Mouse (Mus musculus) CH12.LX (cell line): Measurements from ENCODE around the gene Birc3. TPM values are rescaled to one million over a fixed set of nuclear protein-coding genes. Genes with fewer than 3 reads are reported as not detected.
A peak's percentile ranks its signal among the peaks of the same experiment; 100 is the strongest.

Experiments used
- DNase-seq: peaks from one replicate; pipeline ENCODE4 v3.0.0-alpha.2; 2013; ENCODE audit errors: extremely low read depth
- H3K27ac ChIP-seq: 2 replicates; pipeline ENCODE4 v1.5.1; 2012; ENCODE audit warnings: low read depth, mild to moderate bottlenecking, control low read depth, moderate library complexity; ENCODE audit not compliant: insufficient read depth
- H3K27me3 ChIP-seq: replicated peaks from 2 replicates; pipeline ENCODE3; 2012; ENCODE audit warnings: inconsistent platforms
- H3K36me3 ChIP-seq, 2 experiments: replicated peaks in 1 of 2; 2 replicates each; pipeline versions ENCODE3 to v1.6.1; 2012; ENCODE audit warnings: inconsistent platforms in 1 of 2, low read length in 1 of 2, mild to moderate bottlenecking in 1 of 2, mixed read lengths in 1 of 2, moderate library complexity in 1 of 2; ENCODE audit not compliant: control insufficient read depth in 1 of 2, insufficient read depth in 1 of 2
- H3K4me1 ChIP-seq, 2 experiments: 2 replicates each; pipeline ENCODE4 v1.6.1; 2012; ENCODE audit warnings: inconsistent platforms in 1 of 2, moderate library complexity in 1 of 2; ENCODE audit not compliant: insufficient read depth in 2 of 2, control insufficient read depth in 1 of 2
- H3K4me2 ChIP-seq: 2 replicates; pipeline ENCODE4 v1.6.1; 2012; ENCODE audit warnings: low read depth, mild to moderate bottlenecking, control low read depth; ENCODE audit not compliant: poor library complexity, insufficient read depth, severe bottlenecking
- H3K4me3 ChIP-seq, 3 experiments: fragments of 150-350 bp in 1 of 3; sonication (generic) in 1 of 3; replicated peaks in 1 of 3; 2 replicates each; pipeline versions ENCODE3 to v1.5.1; 2011 to 2012; ENCODE audit warnings: low read depth in 2 of 3, low read length in 2 of 3, mild to moderate bottlenecking in 2 of 3, moderate library complexity in 2 of 3, control low read depth in 1 of 3, improper control_type of control experiment in 1 of 3, inconsistent platforms in 1 of 3, mixed read lengths in 1 of 3; ENCODE audit not compliant: poor library complexity in 1 of 3
- H3K79me2 ChIP-seq: replicated peaks from 2 replicates; pipeline ENCODE4 v1.6.1; 2012; ENCODE audit warnings: mild to moderate bottlenecking, moderate library complexity; ENCODE audit not compliant: control insufficient read depth, poor library complexity, insufficient read depth, severe bottlenecking; ENCODE audit errors: extremely low read depth
- H3K9ac ChIP-seq: 2 replicates; pipeline ENCODE4 v1.6.1; 2012; ENCODE audit warnings: low read depth, mild to moderate bottlenecking, control low read depth, moderate library complexity; ENCODE audit not compliant: insufficient read depth
- H3K9me3 ChIP-seq: replicated peaks from 2 replicates; pipeline ENCODE3; 2012; ENCODE audit warnings: low read length, inconsistent platforms, mixed read lengths
- BHLHE40 ChIP-seq: IDR thresholded peaks from 2 replicates; pipeline ENCODE4 v1.6.1; 2011; ENCODE audit warnings: mild to moderate bottlenecking, low read depth, low read length, improper control_type of control experiment
- CHD1 ChIP-seq: IDR thresholded peaks from 2 replicates; pipeline ENCODE4 v1.6.1; 2012; ENCODE audit warnings: low read depth, low read length, improper control_type of control experiment, inconsistent platforms
- ETS1 ChIP-seq: conservative IDR thresholded peaks from 2 replicates; pipeline ENCODE4 v1.6.1; 2012; ENCODE audit warnings: low read depth, mild to moderate bottlenecking, inconsistent platforms, low read length, improper control_type of control experiment, moderate library complexity
- JUN ChIP-seq: IDR thresholded peaks from 2 replicates; pipeline ENCODE4 v1.6.1; 2011; ENCODE audit warnings: low read depth, mild to moderate bottlenecking, low read length, improper control_type of control experiment, moderate library complexity; ENCODE audit not compliant: insufficient read depth
- JUND ChIP-seq: conservative IDR thresholded peaks from 2 replicates; pipeline ENCODE4 v1.6.1; 2011; ENCODE audit warnings: low read depth, low read length, improper control_type of control experiment
- KAT2A ChIP-seq: IDR thresholded peaks from 2 replicates; pipeline ENCODE4 v1.6.1; 2012; ENCODE audit warnings: low read length, improper control_type of control experiment, inconsistent platforms; ENCODE audit not compliant: insufficient replicate concordance
- MAX ChIP-seq: IDR thresholded peaks from 2 replicates; pipeline ENCODE4 v1.6.1; 2011; ENCODE audit warnings: low read length, improper control_type of control experiment
- MEF2A ChIP-seq: IDR thresholded peaks from 2 replicates; pipeline ENCODE4 v1.6.1; 2014; ENCODE audit warnings: low read depth, mild to moderate bottlenecking, inconsistent platforms, low read length, improper control_type of control experiment, borderline replicate concordance
- MXI1 ChIP-seq: IDR thresholded peaks from 2 replicates; pipeline ENCODE4 v1.6.1; 2011; ENCODE audit warnings: mild to moderate bottlenecking, low read depth, low read length, improper control_type of control experiment
- MYC ChIP-seq: IDR thresholded peaks from 2 replicates; pipeline ENCODE4 v1.6.1; 2011; ENCODE audit warnings: low read depth, mild to moderate bottlenecking, improper control_type of control experiment, low read length
- NELFE ChIP-seq: IDR thresholded peaks from 2 replicates; pipeline ENCODE4 v1.6.1; 2011; ENCODE audit warnings: low read depth, low read length, improper control_type of control experiment
- POLR2A ChIP-seq: IDR thresholded peaks from 2 replicates; pipeline ENCODE4 v1.6.1; 2011; ENCODE audit warnings: low read depth, mild to moderate bottlenecking, improper control_type of control experiment, low read length
- RCOR1 ChIP-seq: conservative IDR thresholded peaks from 2 replicates; pipeline ENCODE4 v1.6.1; 2012; ENCODE audit warnings: low read depth, mild to moderate bottlenecking, inconsistent platforms, low read length, improper control_type of control experiment
- SIN3A ChIP-seq: IDR thresholded peaks from 2 replicates; pipeline ENCODE4 v1.6.1; 2012; ENCODE audit warnings: low read length, improper control_type of control experiment, inconsistent platforms
- TCF12 ChIP-seq: IDR thresholded peaks from 2 replicates; pipeline ENCODE4 v1.6.1; 2014; ENCODE audit warnings: low read depth, mild to moderate bottlenecking, inconsistent platforms, low read length, improper control_type of control experiment
- UBTF ChIP-seq: IDR thresholded peaks from 2 replicates; pipeline ENCODE4 v1.6.1; 2012; ENCODE audit warnings: low read depth, mild to moderate bottlenecking, inconsistent platforms, low read length, improper control_type of control experiment, moderate library complexity
- USF2 ChIP-seq: conservative IDR thresholded peaks from 2 replicates; pipeline ENCODE4 v1.6.1; 2011; ENCODE audit warnings: low read depth, low read length, improper control_type of control experiment
- ZKSCAN1 ChIP-seq: IDR thresholded peaks from 2 replicates; pipeline ENCODE4 v1.6.1; 2012; ENCODE audit warnings: low read depth, inconsistent platforms, low read length, improper control_type of control experiment, borderline replicate concordance
- dilution Hi-C: fragments of 300-500 bp; cut with MboI; formaldehyde crosslinking; loops from 2 replicates; pipeline ENCODE4 v1.14.3; 2020; ENCODE audit warnings: low sequenced_read_pairs; ENCODE audit not compliant: extremely low pct_unique_long_range_greater_than_20kb, extremely low pct_ligation_motif_present
- in situ Hi-C: fragments of 300-500 bp; cut with MboI; formaldehyde crosslinking; loops from 3 replicates; pipeline ENCODE4 v1.14.3; 2019; ENCODE audit warnings: low sequenced_read_pairs, low pct_ligation_motif_present, low pct_unique_long_range_greater_than_20kb, mixed read lengths
- polyA plus RNA-seq: library from polyadenylated mRNA; unstranded; fragments of >175 nt; gene quantifications from 2 replicates; pipeline ENCODE4 v1.2.1, GENCODE M21; 2012; ENCODE audit warnings: low read depth; ENCODE audit not compliant: insufficient read length
- total RNA-seq, 2 experiments: library from RNA; depleted of rRNA; stranded (reverse); fragments of 300-350 nt in 1 of 2; fragments of >200 nt in 1 of 2; gene quantifications; 2 replicates each; pipeline ENCODE4 v1.2.3; 2012 to 2014

Birc3 gene
- total and polyA plus RNA-seq, 3 experiments: 67.9 to 80.0 (median 73.2) TPM

- Histone ChIP-seq H3K79me2 (peaks cover 32% of the 10 kb centered on the region), H3K4me3 (peak overlapping the region; percentile 63 to 90 (median 65)), H3K27me3 (no peaks in the 10 kb centered on the region), H3K4me2 (peak overlapping the region; percentile 85), H3K27ac (peak overlapping the region; percentile 89), H3K36me3 (peaks cover 24 to 36% of the 10 kb centered on the region in 2 experiments), H3K4me1 (peaks cover 13 to 29% of the 10 kb centered on the region in 2 experiments; a peak in 3 of 4 replicates), H3K9ac (peak overlapping the region; percentile 97), H3K9me3 (peaks cover 33% of the 10 kb centered on the region)
- dilution Hi-C loops: no loop called here
- TF ChIP-seq NELFE: peak; percentile 14; the same call in 1 of the 2 replicates
- TF ChIP-seq USF2: no peak
- peak; percentile 58 for DNase-seq
- in situ Hi-C loops: loop anchor here (10.0 to 25.0 kb wide), 2 partner anchors 147 to 660 kb away; no protein-coding TSS in a partner anchor
Measured at GRCm38 (mm10) chr9:7872044-7872774, 777 bp downstream of the Birc3 start.

- peak; percentile 52 for DNase-seq
- Histone ChIP-seq H3K4me2 (peak overlapping the region; percentile 85), H3K4me1 (peaks cover 13 to 28% of the 10 kb centered on the region in 2 experiments; a peak in 3 of 4 replicates), H3K4me3 (peak overlapping the region; percentile 63 to 90 (median 65)), H3K27me3 (no peaks in the 10 kb centered on the region), H3K36me3 (peaks cover 30 to 42% of the 10 kb centered on the region in 2 experiments), H3K9me3 (peaks cover 39% of the 10 kb centered on the region), H3K79me2 (peaks cover 38% of the 10 kb centered on the region), H3K9ac (peak overlapping the region; percentile 97), H3K27ac (peak overlapping the region; percentile 89)
- in situ Hi-C loops (loop anchor here (10.0 to 25.0 kb wide), 2 partner anchors 147 to 659 kb away; no protein-coding TSS in a partner anchor), dilution Hi-C loops (no loop called here)
- 0 out of 2 replicates have a peak, but pooled peaks have one; percentile 18 for TF ChIP-seq KAT2A
- TF ChIP-seq MEF2A: 0 out of 2 replicates have a peak, but pooled peaks have one; percentile 16
- TF ChIP-seq MAX: peak; percentile 62
- TF ChIP-seq RCOR1: no peak
- TF ChIP-seq USF2: no peak
- TF ChIP-seq BHLHE40: no peak; the same call in 1 of the 2 replicates
- no peak for TF ChIP-seq JUN
- no peak for TF ChIP-seq ZKSCAN1
- TF ChIP-seq UBTF: no peak
- peak; percentile 63 for TF ChIP-seq SIN3A
- TF ChIP-seq NELFE: no peak
- TF ChIP-seq MXI1: peak; percentile 55; the same call in 1 of the 2 replicates
- TF ChIP-seq ETS1: peak; percentile 40
- TF ChIP-seq CHD1: peak; percentile 33; the same call in 1 of the 2 replicates
- no peak for TF ChIP-seq JUND
- TF ChIP-seq POLR2A: peak; percentile 43; the same call in 1 of the 2 replicates
- peak; percentile 51; the same call in 1 of the 2 replicates for TF ChIP-seq MYC
- peak; percentile 26 for TF ChIP-seq TCF12
Measured at GRCm38 (mm10) chr9:7871316-7872043, 1.5 kb downstream of the Birc3 start.
